Mouse (Mus musculus) left cerebral cortex, adult 2 months (tissue): Measurements from ENCODE around the gene Igsf21. TPM values are rescaled to one million over a fixed set of nuclear protein-coding genes. Genes with fewer than 3 reads are reported as not detected.
A peak's percentile ranks its signal among the peaks of the same experiment; 100 is the strongest.

Experiments
- DNase-seq, 2 experiments: peaks; one replicate each; pipeline ENCODE4 v3.0.0; 2021 to 2022; ENCODE audit warnings: low spot score in 2 of 2, mixed read lengths in 1 of 2; ENCODE audit errors: extremely low spot score in 1 of 2
- H3K27ac ChIP-seq: fragments of 200-600 bp; 2 replicates; pipeline ENCODE4 v1.8.1; 2022
- H3K4me3 ChIP-seq: fragments of 200-600 bp; 2 replicates; pipeline ENCODE4 v1.8.1; 2022
- CTCF ChIP-seq: fragments of 200-600 bp; IDR thresholded peaks from 2 replicates; pipeline ENCODE4 v1.8.1; 2022; ENCODE audit warnings: antibody characterized with exemption, mild to moderate bottlenecking, moderate library complexity
- intact Hi-C: fragments of 180-260 bp; cut with DNase I; formaldehyde crosslinking; loops from one replicate; pipeline ENCODE4 v1.15.1; 2025
- total RNA-seq, 2 experiments: library from RNA; stranded (reverse); gene quantifications; 2 replicates each; pipeline ENCODE4 v1.2.3; 2021

The Igsf21 gene
- total RNA-seq, 2 experiments from 2014 or later, result 68.8 to 75.2 TPM

- no peak for DNase-seq
- Histone ChIP-seq H3K27ac (peak overlapping the region; percentile 59), H3K4me3 (no peak overlapping the region)
- intact Hi-C loops, result no loop called here
- no peak for TF ChIP-seq CTCF
Measured at GRCm38 (mm10) chr4:140235361-140236153, 11.0 kb downstream of the Igsf21 start.

GRCm38 (mm10) chr4:140234412-140235205 lies 12.0 kb downstream of the Igsf21 start:
- intact Hi-C loops, result no loop called here
- no peak for TF ChIP-seq CTCF
- no peak for DNase-seq
- peak overlapping the region; percentile 59; the same call in 1 of the 2 replicates for H3K27ac ChIP-seq
- H3K4me3 ChIP-seq, result no peak overlapping the region

GRCm38 (mm10) chr4:140227837-140228236 lies 18.7 kb downstream of the Igsf21 start:
- intact Hi-C loops, result no loop called here
- no peak overlapping the region for H3K4me3 ChIP-seq
- H3K27ac ChIP-seq, result no peak overlapping the region
- no peak for TF ChIP-seq CTCF
- DNase-seq, result no peak

GRCm38 (mm10) chr4:140225204-140225603 lies 21.4 kb downstream of the Igsf21 start:
- H3K4me3 ChIP-seq, result no peak overlapping the region
- H3K27ac ChIP-seq, result peak overlapping the region; percentile 40; the same call in 1 of the 2 replicates
- TF ChIP-seq CTCF, result no peak
- intact Hi-C loops, result no loop called here
- DNase-seq, result no peak

GRCm38 (mm10) chr4:140224451-140224850 lies 22.1 kb downstream of the Igsf21 start:
- no peak for TF ChIP-seq CTCF

GRCm38 (mm10) chr4:140223067-140223466 lies 23.5 kb downstream of the Igsf21 start:
- intact Hi-C loops, result no loop called here
- DNase-seq, result no peak
- no peak for TF ChIP-seq CTCF

More at GRCm38 (mm10) chr4:140224451-140224850, 22.1 kb downstream of the Igsf21 start:
- H3K4me3 ChIP-seq, result no peak overlapping the region
- no peak for DNase-seq
- intact Hi-C loops, result no loop called here
- H3K27ac ChIP-seq, result no peak overlapping the region

GRCm38 (mm10) chr4:140220326-140221093 lies 26.1 kb downstream of the Igsf21 start:
- intact Hi-C loops, result no loop called here
- DNase-seq, result no peak
- no peak overlapping the region for H3K27ac ChIP-seq
- no peak overlapping the region for H3K4me3 ChIP-seq
- no peak for TF ChIP-seq CTCF

More at GRCm38 (mm10) chr4:140223067-140223466, 23.5 kb downstream of the Igsf21 start:
- Histone ChIP-seq H3K27ac (no peak overlapping the region), H3K4me3 (no peak overlapping the region)

GRCm38 (mm10) chr4:140218853-140219852 lies 27.4 kb downstream of the Igsf21 start:
- Histone ChIP-seq H3K4me3 (no peak overlapping the region), H3K27ac (peak overlapping the region; percentile 50)
- no peak for DNase-seq
- intact Hi-C loops, result no loop called here
- TF ChIP-seq CTCF, result no peak

GRCm38 (mm10) chr4:140218384-140218783 lies 28.2 kb downstream of the Igsf21 start:
- intact Hi-C loops, result no loop called here
- DNase-seq, result no peak
- Histone ChIP-seq H3K4me3 (no peak overlapping the region), H3K27ac (peak overlapping the region; percentile 50; the same call in 1 of the 2 replicates)
- no peak for TF ChIP-seq CTCF

- intact Hi-C loops, result no loop called here
- no peak for TF ChIP-seq CTCF
- no peak for DNase-seq
- H3K27ac ChIP-seq, result peak overlapping the region; percentile 50; the same call in 1 of the 2 replicates
- no peak overlapping the region for H3K4me3 ChIP-seq
Measured at GRCm38 (mm10) chr4:140217934-140218333, 28.6 kb downstream of the Igsf21 start.
